Mouse (Mus musculus): Measurements from ENCODE around the gene Nmnat3.

DNA sequence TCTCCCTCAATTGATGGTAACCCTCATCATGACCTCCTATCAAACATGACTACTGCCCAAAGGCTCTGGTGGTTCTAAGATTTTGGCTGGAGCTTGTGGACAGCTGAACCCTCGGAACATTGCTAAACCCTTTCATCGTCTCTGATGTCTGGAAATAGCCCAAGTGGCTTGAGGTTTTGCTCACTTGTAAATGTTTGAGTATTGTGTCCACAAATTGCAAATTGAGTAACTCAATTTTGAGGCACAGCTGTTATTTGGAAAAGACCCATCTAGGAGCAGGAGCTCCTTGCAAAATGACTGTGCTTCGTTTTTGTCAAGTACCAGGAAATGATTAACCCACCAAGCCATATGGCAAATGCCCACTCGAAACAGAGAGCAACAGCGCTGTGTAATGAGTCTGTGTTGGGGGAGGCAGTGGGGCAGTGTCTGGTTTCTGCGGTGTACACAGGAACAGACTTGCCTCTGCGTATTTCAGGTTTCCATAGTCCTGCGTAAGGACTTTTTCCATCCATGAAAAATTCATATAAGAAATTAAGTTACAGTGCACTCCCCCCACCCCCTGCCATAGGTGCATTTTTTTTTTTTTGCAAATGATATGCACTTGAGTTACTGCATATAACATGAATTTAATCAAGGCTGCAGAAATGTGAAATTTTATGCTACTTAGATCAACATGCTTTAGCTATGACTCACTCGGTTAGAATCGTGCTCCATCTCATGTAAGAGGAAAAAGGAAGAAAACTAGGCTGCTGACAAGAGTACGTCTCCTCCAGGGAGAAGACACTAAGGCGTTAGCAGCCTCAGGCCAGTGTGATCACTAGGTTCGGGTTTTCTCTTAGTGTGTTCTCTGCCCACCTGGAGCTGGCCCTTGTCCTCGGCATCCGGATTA lies 50.9 kb downstream of the Nmnat3 start:
- TF ChIP-seq CTCF (IDR thresholded peaks at IDR 0.05; ENCODE audit: insufficient read depth, low read depth, low read length) (no peak), POLR2A (IDR thresholded peaks at IDR 0.05; ENCODE audit: insufficient read depth, low read depth, low read length) (no peak)

Data from olfactory bulb, adult 2 months (tissue).